Mouse (Mus musculus) hindbrain, embryonic 14.5 days (tissue): ENCODE results near the gene Gab2. TPM values are rescaled to one million over a fixed set of nuclear protein-coding genes. Genes with fewer than 3 reads are reported as not detected.
A peak's percentile ranks its signal among the peaks of the same experiment; 100 is the strongest.

Experiments
- ATAC-seq: fragments of 200-750 bp; cut with Nextera tagmentation; 2 replicates; pipeline ENCODE4 v1.8.0; 2017; ENCODE audit warnings: moderate number of reproducible peaks, mild to moderate bottlenecking, moderate TSS enrichment, moderate library complexity; ENCODE audit not compliant: low FRiP score
- DNase-seq: peaks from one replicate; pipeline ENCODE4 v3.0.0-alpha.2; 2015; ENCODE audit warnings: low spot score
- H3K27ac ChIP-seq: fragments of 300-500 bp; sonication (generic); 2 replicates; pipeline ENCODE4 v1.5.1; 2014; ENCODE audit warnings: mild to moderate bottlenecking, moderate library complexity
- H3K27me3 ChIP-seq: fragments of 300-500 bp; sonication (generic); 2 replicates; pipeline ENCODE4 v1.6.1; 2014; ENCODE audit warnings: mild to moderate bottlenecking, low read length, mixed read lengths; ENCODE audit not compliant: control insufficient read depth, insufficient read depth
- H3K36me3 ChIP-seq: fragments of 300-500 bp; sonication (generic); replicated peaks from 2 replicates; pipeline ENCODE4 v1.6.1; 2014; ENCODE audit not compliant: control insufficient read depth, insufficient read depth
- H3K4me1 ChIP-seq: fragments of 300-500 bp; sonication (generic); replicated peaks from 2 replicates; pipeline ENCODE4 v1.6.1; 2014; ENCODE audit warnings: antibody characterized with exemption, low read length, mixed read lengths; ENCODE audit not compliant: control insufficient read depth, insufficient read depth
- H3K4me2 ChIP-seq: fragments of 300-500 bp; sonication (generic); replicated peaks from 2 replicates; pipeline ENCODE4 v1.6.1; 2014; ENCODE audit warnings: mild to moderate bottlenecking, moderate library complexity
- H3K4me3 ChIP-seq: fragments of 300-500 bp; sonication (generic); replicated peaks from 2 replicates; pipeline ENCODE4 v1.5.1; 2014; ENCODE audit warnings: mild to moderate bottlenecking, low read length
- H3K9ac ChIP-seq: fragments of 300-500 bp; sonication (generic); 2 replicates; pipeline ENCODE4 v1.6.1; 2014
- H3K9me3 ChIP-seq: fragments of 300-500 bp; sonication (generic); 2 replicates; pipeline ENCODE4 v1.6.1; 2016; ENCODE audit warnings: low read length; ENCODE audit not compliant: control insufficient read depth
- WGBS: fragments of 180-500 bp; shearing (Covaris S2); extraction: QIAGEN DNeasy Blood & Tissue Kit; methylation state at CpG from one replicate; pipeline ENCODE4 v1.1.7; 2014; 5-methylcytosine and 5-hydroxymethylcytosine counted together
- polyA plus RNA-seq: library from polyadenylated mRNA; unstranded; fragments of >200 nt; fragmentation: Nextera tagmentation; extraction: Ambion mirVana; gene quantifications from 2 replicates; pipeline ENCODE4 v1.2.1, GENCODE M21; 2014

Gene Gab2
- polyA plus RNA-seq, 1 experiment from 2014 or later: 19.4 TPM

- ATAC-seq (no peak), DNase-seq (no peak)
- WGBS: 79% methylated on average over 7 of the region's 7 CpGs
- Histone ChIP-seq H3K9ac (no peak overlapping the region), H3K4me2 (no peak overlapping the region), H3K27me3 (no peaks in the 10 kb centered on the region), H3K4me1 (no peaks in the 10 kb centered on the region), H3K4me3 (no peak overlapping the region), H3K27ac (no peak overlapping the region), H3K36me3 (peaks cover 74% of the 10 kb centered on the region), H3K9me3 (no peaks in the 10 kb centered on the region)
Observed at GRCm38 (mm10) chr7:97313364-97313995, 232.1 kb downstream of the Gab2 start.

DNA sequence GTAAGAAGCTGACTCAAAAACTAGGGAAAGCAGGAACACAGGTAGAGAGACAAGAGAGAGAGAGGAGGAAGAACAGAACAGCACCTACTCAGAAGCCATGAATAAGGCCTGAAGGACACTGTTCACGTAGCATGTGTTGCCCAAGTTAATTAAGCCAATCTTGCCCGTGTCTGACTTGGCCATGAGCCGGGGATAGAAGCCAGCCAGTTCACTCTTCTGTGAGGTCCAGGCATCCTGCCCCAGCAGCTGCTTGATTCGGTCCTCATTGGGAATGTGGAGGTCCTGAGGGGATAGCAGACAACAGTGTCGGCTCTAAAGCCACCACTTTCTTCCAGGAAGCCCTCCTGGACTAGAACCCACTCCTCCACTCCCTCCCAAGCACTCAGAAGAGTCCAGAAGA, 233.3 kb downstream of the Gab2 start:
- Histone ChIP-seq H3K27ac (no peak overlapping the region), H3K9ac (no peak overlapping the region), H3K27me3 (no peaks in the 10 kb centered on the region), H3K9me3 (no peaks in the 10 kb centered on the region), H3K4me3 (no peak overlapping the region), H3K36me3 (peaks cover 72% of the 10 kb centered on the region), H3K4me1 (no peaks in the 10 kb centered on the region), H3K4me2 (no peak overlapping the region)
- DNase-seq: no peak
- no peak for ATAC-seq
- WGBS: 85% methylated on average over 5 of the region's 5 CpGs

GRCm38 (mm10) chr7:97315656-97316055, 234.3 kb downstream of the Gab2 start:
- DNase-seq (no peak), ATAC-seq (no peak)
- WGBS: 84% methylated on average over 6 of the region's 6 CpGs
- peaks cover 65% of the 10 kb centered on the region for H3K36me3 ChIP-seq
- H3K4me3 ChIP-seq: no peak overlapping the region
- no peaks in the 10 kb centered on the region for H3K4me1 ChIP-seq
- H3K4me2 ChIP-seq: no peak overlapping the region
- no peak overlapping the region for H3K27ac ChIP-seq
- H3K9ac ChIP-seq: no peak overlapping the region
- H3K27me3 ChIP-seq: no peaks in the 10 kb centered on the region
- H3K9me3 ChIP-seq: no peaks in the 10 kb centered on the region

- 87% methylated on average over 3 of the region's 3 CpGs for WGBS
- no peak overlapping the region for H3K4me2 ChIP-seq
- peaks cover 49% of the 10 kb centered on the region for H3K36me3 ChIP-seq
- ATAC-seq (no peak), DNase-seq (no peak)
- H3K9me3 ChIP-seq: no peaks in the 10 kb centered on the region
- no peak overlapping the region for H3K9ac ChIP-seq
- no peak overlapping the region for H3K27ac ChIP-seq
- no peaks in the 10 kb centered on the region for H3K4me1 ChIP-seq
- H3K27me3 ChIP-seq: no peaks in the 10 kb centered on the region
- H3K4me3 ChIP-seq: no peak overlapping the region
Observed at GRCm38 (mm10) chr7:97317706-97318105, 236.3 kb downstream of the Gab2 start.

DNA sequence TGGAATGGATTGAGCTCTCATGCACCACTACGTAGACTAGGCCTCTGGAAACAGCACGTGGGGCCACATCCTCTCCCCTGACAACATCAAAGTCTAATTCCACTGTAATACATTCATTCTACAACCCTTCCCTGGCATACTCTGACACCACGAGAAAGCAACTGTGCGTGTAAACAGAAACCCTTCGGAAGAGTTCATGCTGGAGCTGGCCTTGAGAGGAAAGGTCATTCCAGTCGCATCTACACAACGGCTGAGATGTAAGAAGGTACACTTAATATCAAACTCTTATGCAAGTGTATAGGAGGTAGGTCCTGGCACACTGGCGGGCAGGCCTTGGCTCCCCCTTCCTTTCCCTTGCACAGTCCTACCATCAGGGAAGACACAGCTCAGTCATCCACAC, 243.0 kb downstream of the Gab2 start:
- no peak for ATAC-seq
- Histone ChIP-seq H3K9me3 (no peaks in the 10 kb centered on the region), H3K4me2 (no peak overlapping the region), H3K27ac (no peak overlapping the region), H3K4me1 (no peaks in the 10 kb centered on the region; the same call in 1 of the 2 replicates), H3K9ac (no peak overlapping the region), H3K4me3 (no peak overlapping the region), H3K27me3 (peaks cover 36% of the 10 kb centered on the region), H3K36me3 (peaks cover 23% of the 10 kb centered on the region)
- no peak for DNase-seq
- WGBS: 91% methylated on average over 8 of the region's 8 CpGs

- Histone ChIP-seq H3K36me3 (peaks cover 17% of the 10 kb centered on the region; the same call in 1 of the 2 replicates), H3K27ac (no peak overlapping the region), H3K4me2 (peak overlapping the region; percentile 51), H3K4me3 (peak overlapping the region; percentile 28), H3K9ac (no peak overlapping the region), H3K9me3 (no peaks in the 10 kb centered on the region), H3K4me1 (no peaks in the 10 kb centered on the region; the same call in 1 of the 2 replicates), H3K27me3 (peaks cover 36% of the 10 kb centered on the region)
- no peak for DNase-seq
- ATAC-seq: peak; percentile 21; the same call in 1 of the 2 replicates
- 14% methylated on average over 89 of the region's 96 CpGs for WGBS
Observed at GRCm38 (mm10) chr7:97325156-97325985, 244.0 kb downstream of the Gab2 start.

- peaks cover 36% of the 10 kb centered on the region for H3K27me3 ChIP-seq
- DNase-seq: no peak
- 95% methylated on average over 4 of the region's 4 CpGs for WGBS
- peaks cover 13% of the 10 kb centered on the region; the same call in 1 of the 2 replicates for H3K36me3 ChIP-seq
- H3K9ac ChIP-seq: no peak overlapping the region
- ATAC-seq: no peak
- no peaks in the 10 kb centered on the region for H3K9me3 ChIP-seq
- H3K27ac ChIP-seq: no peak overlapping the region
- no peak overlapping the region for H3K4me3 ChIP-seq
- no peak overlapping the region for H3K4me2 ChIP-seq
- peaks cover 7% of the 10 kb centered on the region for H3K4me1 ChIP-seq
Observed at GRCm38 (mm10) chr7:97327376-97327775, 246.0 kb downstream of the Gab2 start.

DNA sequence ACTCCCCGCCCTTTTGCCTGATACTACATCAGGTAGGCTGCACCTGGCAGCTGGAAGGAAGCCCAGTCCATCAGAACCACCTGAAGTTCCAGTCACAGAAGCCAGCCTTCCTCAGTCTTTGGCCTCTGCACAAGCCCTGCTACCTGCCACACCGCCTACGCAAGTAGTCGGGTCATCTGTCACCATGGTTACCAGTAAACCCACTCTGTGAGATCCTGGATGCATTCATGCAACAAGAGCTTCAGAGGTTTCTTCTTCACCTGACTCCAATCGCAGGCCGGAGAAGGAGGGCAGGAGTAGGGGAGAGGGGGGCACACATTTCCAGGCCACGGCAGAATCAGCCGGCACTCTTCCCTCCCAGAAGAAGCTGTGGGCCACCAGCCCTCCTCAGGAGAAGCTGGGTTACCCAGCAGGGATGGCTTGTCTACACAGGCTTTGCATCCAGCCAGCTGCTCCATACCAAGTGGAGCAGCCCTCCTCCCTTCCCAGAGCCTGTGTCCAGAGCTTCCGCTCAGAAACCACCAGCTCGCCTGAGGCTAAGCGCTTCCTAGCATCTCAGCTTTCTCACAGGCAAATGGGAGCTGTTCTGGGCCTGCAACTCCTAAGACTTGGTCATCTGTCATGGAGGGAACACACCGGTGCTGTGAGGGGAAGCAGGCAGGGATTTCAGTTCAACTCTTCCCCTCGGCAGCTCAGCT, 247.7 kb downstream of the Gab2 start:
- Histone ChIP-seq H3K4me2 (no peak overlapping the region), H3K36me3 (0 out of 2 replicates have a peak, but pooled peaks cover 8% of the 10 kb centered on the region), H3K4me3 (no peak overlapping the region), H3K27ac (no peak overlapping the region), H3K27me3 (peaks cover 35% of the 10 kb centered on the region), H3K9ac (no peak overlapping the region), H3K9me3 (no peaks in the 10 kb centered on the region), H3K4me1 (peaks cover 19% of the 10 kb centered on the region)
- 68% methylated on average over 13 of the region's 13 CpGs for WGBS
- DNase-seq: no peak
- ATAC-seq: no peak

GRCm38 (mm10) chr7:97329676-97330075, 248.3 kb downstream of the Gab2 start:
- no peak overlapping the region for H3K4me3 ChIP-seq
- peaks cover 29% of the 10 kb centered on the region for H3K27me3 ChIP-seq
- no peak overlapping the region for H3K27ac ChIP-seq
- no peak for ATAC-seq
- no peaks in the 10 kb centered on the region for H3K9me3 ChIP-seq
- H3K4me1 ChIP-seq: peaks cover 19% of the 10 kb centered on the region
- no peak for DNase-seq
- WGBS: 88% methylated on average over 3 of the region's 3 CpGs
- H3K9ac ChIP-seq: no peak overlapping the region
- H3K4me2 ChIP-seq: no peak overlapping the region
- H3K36me3 ChIP-seq: 0 out of 2 replicates have a peak, but pooled peaks cover 1% of the 10 kb centered on the region
